Comparison of ENCODE assay signal across 8 mouse cellular contexts in the genomic region with DNA sequence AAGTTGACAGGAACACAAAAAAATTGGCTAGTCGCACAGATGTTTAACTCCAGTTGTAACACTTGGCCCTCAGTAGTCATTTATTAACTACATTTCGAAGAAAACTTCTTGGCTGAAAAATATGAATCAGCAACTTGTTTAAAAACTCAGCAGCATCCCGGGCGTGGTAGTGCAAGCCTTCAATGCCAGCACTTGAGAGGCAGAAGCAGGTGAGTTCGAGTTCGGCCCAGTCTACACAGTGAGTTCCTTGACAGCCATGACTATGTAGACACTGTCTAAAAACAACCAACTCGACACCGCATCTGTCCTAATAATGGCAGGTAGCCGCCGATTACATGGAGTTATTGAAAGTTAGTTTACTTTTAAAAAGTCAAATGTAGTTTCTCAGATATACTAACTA. TPM values are rescaled to one million over a fixed set of nuclear protein-coding genes. Genes with fewer than 3 reads are reported as not detected.
A peak's percentile ranks its signal among the peaks of the same experiment; 100 is the strongest.
DNase-seq lines count a peak whose midpoint lies in the region; ATAC-seq and TF ChIP-seq lines count a peak whose summit lies in the region.

No protein-coding gene starts in this region.

- H3K36me3 ChIP-seq in hindbrain, embryonic 14.5 days (replicated peaks; ENCODE audit: control insufficient read depth, insufficient read depth): peaks cover 15% of the 10 kb centered on the region
- peaks cover 3% of the 10 kb centered on the region; the same call in 1 of the 2 replicates for H3K36me3 ChIP-seq in liver, adult 2 months (ENCODE audit: control insufficient read depth, insufficient read depth, low read length)

- peaks cover 22% of the 10 kb centered on the region for H3K4me1 ChIP-seq in hindbrain, embryonic 14.5 days (replicated peaks; ENCODE audit: control insufficient read depth, insufficient read depth, low read length)
- H3K4me1 ChIP-seq in liver, adult 2 months (ENCODE audit: control insufficient read depth, insufficient read depth, low read length): peaks cover 16% of the 10 kb centered on the region

- ATAC-seq in hindbrain, embryonic 14.5 days (ENCODE audit: low FRiP score): no peak

- peak overlapping the region; percentile 98 for H3K4me3 ChIP-seq in gastrocnemius, adult 2 months
- H3K4me3 ChIP-seq in hindbrain, embryonic 14.5 days (replicated peaks; ENCODE audit: low read length): peak overlapping the region; percentile 60
- peak overlapping the region; percentile 75 for H3K4me3 ChIP-seq in liver, adult 2 months (ENCODE audit: insufficient read depth, low read depth, low read length)

- peak overlapping the region; percentile 75 for H3K9ac ChIP-seq in hindbrain, embryonic 14.5 days
- H3K9ac ChIP-seq in liver, adult 2 months (ENCODE audit: low read depth, low read length): peak overlapping the region; percentile 78

- intact Hi-C loops in gastrocnemius, adult 2 months (cut with DNase I): loop anchor here (2.0 kb wide), 1 partner anchor 81 kb away; a partner anchor contains a TSS

- H3K9me3 ChIP-seq in hindbrain, embryonic 14.5 days (ENCODE audit: control insufficient read depth, low read length): no peaks in the 10 kb centered on the region

- WGBS in hindbrain, embryonic 14.5 days: 46% methylated on average over 10 of the region's 10 CpGs
- WGBS in liver, adult 2 months: 3% methylated on average over 10 of the region's 10 CpGs

- H3K27me3 ChIP-seq in hindbrain, embryonic 14.5 days (ENCODE audit: control insufficient read depth, insufficient read depth, low read length): no peaks in the 10 kb centered on the region
- no peaks in the 10 kb centered on the region for H3K27me3 ChIP-seq in liver, adult 2 months (ENCODE audit: control insufficient read depth, insufficient read depth, low read length)

- DNase-seq in gastrocnemius, adult 2 months: no peak
- no peak for DNase-seq in gastrocnemius, adult 18-20 months (ENCODE audit: low spot score)
- DNase-seq in c-Kit-positive CD71-positive TER-119-positive erythroid progenitor cells, embryonic 14.5 days (ENCODE audit: low spot score): peak; percentile 43
- no peak for DNase-seq in hindbrain, embryonic 14.5 days (ENCODE audit: low spot score)
- DNase-seq in liver, adult 2 months (ENCODE audit: extremely low read depth, low read depth, low spot score): peak; percentile 90
- DNase-seq in naive thymus-derived CD4-positive, alpha-beta T cell, adult 2 months (ENCODE audit: low read depth): peak; percentile 25
- DNase-seq in frontal cortex, adult 2 months (ENCODE audit: extremely low spot score in 1 of 2, low spot score in 1 of 2): no peak
- no peak for DNase-seq in cerebellum, postnatal 25 days

- H3K4me2 ChIP-seq in hindbrain, embryonic 14.5 days (replicated peaks): peak overlapping the region; percentile 82

- peak overlapping the region; percentile 90 for H3K27ac ChIP-seq in gastrocnemius, adult 2 months
- H3K27ac ChIP-seq in hindbrain, embryonic 14.5 days: no peak overlapping the region
- H3K27ac ChIP-seq in liver, adult 2 months (replicated peaks; ENCODE audit: insufficient read depth, low read depth, low read length): peak overlapping the region; percentile 97

- peaks cover 22% of the 10 kb centered on the region; the same call in 1 of the 2 replicates for H3K79me2 ChIP-seq in liver, adult 2 months (ENCODE audit: control insufficient read depth, insufficient read depth, low read length)

- TF ChIP-seq POLR2A in liver, adult 2 months (IDR thresholded peaks at IDR 0.05; ENCODE audit: extremely low read depth, insufficient read depth, low read length): 0 out of 2 replicates have a peak, but pooled peaks have one; percentile 11

- TF ChIP-seq CTCF in gastrocnemius, adult 2 months (IDR thresholded peaks at IDR 0.05): no peak
- TF ChIP-seq CTCF in liver, adult 2 months (IDR thresholded peaks at IDR 0.05; ENCODE audit: low read depth, low read length): no peak

RNA-seq across cellular contexts. Expression of a gene that starts 1.0 kb away (rescaled TPM):
- total RNA-seq in gastrocnemius, adult 2 months (2021): 10 to 100 TPM; 61.9 to 83.9 TPM
- 10 to 100 TPM; 73.1 to 84.5 TPM for total RNA-seq in gastrocnemius, adult 18-20 months (2021)
- polyA plus RNA-seq in hindbrain, embryonic 14.5 days (2014; fragmentation: Nextera tagmentation; extraction: Ambion mirVana): 37.7 and 44.0 TPM in 2 replicates
- 34.0 and 37.1 TPM in 2 replicates for total RNA-seq in liver, adult 2 months (2014; rRNA removed)
- 25.5 and 26.8 TPM in 2 replicates for polyA plus RNA-seq in liver, adult 2 months (2012; rRNA removed)
- polyA plus RNA-seq in frontal cortex, adult 2 months (2012; rRNA removed): 47.2 and 49.0 TPM in 2 replicates

RNA-seq across cellular contexts. Expression of a gene that starts 13.7 kb away (rescaled TPM):
- total RNA-seq in gastrocnemius, adult 2 months (2021): 10 to 100 TPM; 55.2 to 96.6 TPM
- 10 to 100 TPM; 68.1 to 85.0 TPM for total RNA-seq in gastrocnemius, adult 18-20 months (2021)
- 25.6 and 31.4 TPM in 2 replicates for polyA plus RNA-seq in hindbrain, embryonic 14.5 days (2014; fragmentation: Nextera tagmentation; extraction: Ambion mirVana)
- 96.4 and 118 TPM in 2 replicates for total RNA-seq in liver, adult 2 months (2014; rRNA removed)
- 52.5 and 70.6 TPM in 2 replicates for polyA plus RNA-seq in liver, adult 2 months (2012; rRNA removed)
- 14.3 and 15.2 TPM in 2 replicates for polyA plus RNA-seq in frontal cortex, adult 2 months (2012; rRNA removed)

RNA-seq across cellular contexts. Expression of a gene that starts 40.9 kb away (rescaled TPM):
- 100 to 1,000 TPM; 164 to 181 TPM for total RNA-seq in gastrocnemius, adult 2 months (2021)
- 100 to 1,000 TPM; 164 to 169 TPM for total RNA-seq in gastrocnemius, adult 18-20 months (2021)
- 70.8 and 82.7 TPM in 2 replicates for polyA plus RNA-seq in hindbrain, embryonic 14.5 days (2014; fragmentation: Nextera tagmentation; extraction: Ambion mirVana)
- 20.0 and 26.2 TPM in 2 replicates for total RNA-seq in liver, adult 2 months (2014; rRNA removed)
- 23.4 and 28.8 TPM in 2 replicates for polyA plus RNA-seq in liver, adult 2 months (2012; rRNA removed)
- polyA plus RNA-seq in frontal cortex, adult 2 months (2012; rRNA removed): 21.9 and 23.3 TPM in 2 replicates

RNA-seq across cellular contexts. Expression of a gene that starts 50.7 kb away (rescaled TPM):
- 1 to 10 TPM; 3.7 to 3.9 TPM for total RNA-seq in gastrocnemius, adult 2 months (2021)
- total RNA-seq in gastrocnemius, adult 18-20 months (2021): 1 to 10 TPM; 3.4 to 4.1 TPM
- 29.7 and 33.2 TPM in 2 replicates for polyA plus RNA-seq in hindbrain, embryonic 14.5 days (2014; fragmentation: Nextera tagmentation; extraction: Ambion mirVana)
- 0.09 and 0.13 TPM in 2 replicates for total RNA-seq in liver, adult 2 months (2014; rRNA removed)
- polyA plus RNA-seq in liver, adult 2 months (2012; rRNA removed): 0.46 and 0.67 TPM in 2 replicates
- polyA plus RNA-seq in frontal cortex, adult 2 months (2012; rRNA removed): 105 TPM in 2 replicates

Comparison
In these comparisons a context has a peak if more than half of its experiments do, and no peak if none do; other contexts are left out.
1. DNase-seq: peak in c-Kit-positive CD71-positive TER-119-positive erythroid progenitor cells, embryonic 14.5 days (single experiment), liver, adult 2 months (single experiment) and naive thymus-derived CD4-positive, alpha-beta T cell, adult 2 months (single experiment); none in gastrocnemius, adult 2 months (single experiment), gastrocnemius, adult 18-20 months (single experiment), hindbrain, embryonic 14.5 days (single experiment), frontal cortex, adult 2 months (0 of 2) and cerebellum, postnatal 25 days (0 of 2).
2. Peak in every context shown above with its lines, with median percentiles within 50 percentile points of each other: H3K4me3 ChIP-seq.